Mouse (Mus musculus): ENCODE results near the gene 9130204L05Rik.

The 9130204L05Rik gene

DNA sequence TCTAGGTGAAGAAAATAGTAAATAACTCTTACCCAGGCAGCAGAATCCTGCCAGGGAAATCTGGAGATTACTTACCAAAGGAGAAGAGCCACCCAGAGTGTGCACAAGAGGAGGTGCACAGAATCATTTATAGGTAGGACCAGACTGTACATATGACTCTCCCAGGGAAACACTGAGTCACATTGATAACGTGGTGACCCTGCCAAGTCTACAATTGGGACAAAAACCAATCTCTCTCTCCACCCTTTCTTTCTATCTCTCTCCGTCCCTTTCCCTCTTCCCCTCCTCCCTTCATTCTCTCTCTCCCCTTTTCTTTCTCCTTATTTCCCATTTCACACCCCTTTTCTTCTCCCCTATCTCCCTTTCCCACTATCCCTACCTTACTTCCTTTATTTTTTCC, at the start of gene 9130204L05Rik:
Gene 9130204L05Rik, minus strand, starts transcription at position 101 of the 400 bp plus-strand sequence.
- DNase-seq (ENCODE audit: extremely low spot score, low spot score), result no peak

DNA sequence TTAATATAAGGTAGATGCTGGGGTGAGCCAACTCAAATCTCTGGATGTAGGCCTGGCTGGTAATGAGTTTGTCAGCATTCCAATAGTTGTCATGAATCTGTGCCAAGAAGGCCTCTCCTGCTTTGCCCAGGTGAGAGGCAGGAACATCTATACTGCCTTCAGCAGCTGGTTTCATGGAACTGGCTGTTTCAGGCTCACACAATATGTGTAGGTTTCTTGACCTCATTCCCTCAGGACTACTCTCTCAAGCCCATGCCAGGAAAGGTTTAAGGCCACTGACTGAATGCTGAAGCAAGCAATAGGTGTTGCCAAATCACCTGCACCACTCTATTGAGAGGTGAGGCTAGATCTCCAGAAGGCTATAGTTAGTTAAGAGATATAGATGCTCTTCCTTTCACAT, 18.1 kb upstream of the 9130204L05Rik start:
- DNase-seq (ENCODE audit: extremely low spot score, low spot score), result no peak

DNA sequence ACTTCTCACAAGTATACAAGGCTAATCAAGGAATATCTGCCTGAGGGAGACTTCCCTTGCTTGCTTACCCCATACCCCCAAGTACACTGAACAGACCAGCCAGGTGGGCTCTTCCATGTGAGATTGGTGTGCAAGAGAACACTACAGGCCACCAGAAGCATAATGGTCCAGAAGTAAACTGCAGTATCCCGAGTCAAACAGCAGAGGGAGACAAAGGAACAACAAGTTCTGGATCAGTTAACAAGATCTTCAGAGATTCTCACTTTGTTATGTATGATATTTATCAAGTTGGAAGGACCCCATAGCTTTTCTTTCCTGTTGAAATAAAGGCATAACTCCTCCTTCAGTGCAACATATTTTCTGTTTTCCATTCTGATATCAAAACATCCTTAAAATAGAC, 31.4 kb downstream of the 9130204L05Rik start:
- no peak for DNase-seq (ENCODE audit: extremely low spot score, low spot score)

- DNase-seq (ENCODE audit: extremely low spot score, low spot score), result no peak
Measured at GRCm38 (mm10) chr3:91052654-91053053, 37.9 kb downstream of the 9130204L05Rik start.
